Mouse (Mus musculus) C2C12 (cell line): Measurements from ENCODE around the gene Fyn.

Experiments
- CTCF ChIP-seq: IDR thresholded peaks from one replicate; pipeline ENCODE4 v1.5.1; 2011; ENCODE audit not compliant: control insufficient read depth, insufficient read depth, insufficient read length
- MYOD1 ChIP-seq: IDR thresholded peaks from one replicate; pipeline ENCODE4 v1.6.1; 2011; ENCODE audit warnings: low read depth; ENCODE audit not compliant: control insufficient read depth, insufficient read length
- MYOG ChIP-seq: IDR thresholded peaks from one replicate; pipeline ENCODE4 v1.6.1; 2011; ENCODE audit not compliant: control insufficient read depth, insufficient read length; ENCODE audit errors: extremely low read depth
- USF1 ChIP-seq: IDR thresholded peaks from one replicate; pipeline ENCODE4 v1.6.1; 2011; ENCODE audit warnings: low read depth, mild to moderate bottlenecking, control low read depth, moderate library complexity

DNA sequence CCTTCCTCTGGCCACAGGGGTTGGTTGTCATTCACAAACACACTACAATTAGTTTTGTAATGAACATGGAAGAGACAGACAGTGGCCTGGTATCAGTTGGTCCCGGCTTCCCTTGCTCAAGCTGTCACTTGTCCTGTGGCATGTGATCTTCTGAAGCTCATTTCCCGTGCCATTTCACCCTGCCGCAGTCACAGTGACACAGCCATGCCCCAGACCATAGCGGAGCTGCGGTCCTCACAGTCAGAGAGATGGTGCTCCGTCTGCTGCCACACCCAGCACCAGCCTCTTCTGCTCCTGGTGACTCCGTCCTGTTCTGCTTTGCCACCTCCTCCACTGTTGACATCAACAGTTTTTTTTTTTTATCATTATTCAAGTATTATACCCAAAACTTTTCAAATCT, 49.7 kb downstream of the Fyn start:
- no peak for TF ChIP-seq CTCF
- no peak for TF ChIP-seq MYOD1
- no peak for TF ChIP-seq USF1
- TF ChIP-seq MYOG = no peak
